17 mouse cellular contexts compared by ENCODE assay signal in the genomic region with DNA sequence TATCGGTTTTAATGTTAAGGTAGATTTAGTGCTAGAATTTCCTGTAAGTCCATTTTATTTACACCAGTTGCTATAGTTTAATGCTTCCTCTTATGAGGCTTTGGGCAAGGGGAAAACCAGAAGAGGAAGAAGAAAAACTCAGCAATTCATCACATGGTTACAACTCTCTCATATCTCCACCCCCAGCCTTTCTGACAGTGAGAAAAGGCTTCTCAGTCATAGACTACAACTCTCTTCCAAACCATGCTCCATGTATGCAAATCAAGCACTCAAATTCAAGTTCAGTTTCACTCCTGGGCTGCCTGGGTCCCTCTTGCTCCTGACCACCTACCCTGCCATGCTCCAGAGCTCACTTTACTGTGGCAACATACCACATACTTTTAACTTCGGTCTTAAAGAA.
DNase-seq lines count a peak whose midpoint lies in the region; ATAC-seq and TF ChIP-seq lines count a peak whose summit lies in the region.
"Had no signal": no experiment of that assay in that cellular context is flagged by ENCODE, and none has a peak within 500 bp of the region (broad histone marks: within the 10 kb centered on the region; RNA-seq: fewer than 3 reads in every experiment).

No protein-coding gene starts in this region.

- no peaks in the 10 kb centered on the region for H3K27me3 ChIP-seq in spleen, adult 2 months (ENCODE audit: control insufficient read depth, insufficient read depth, low read length)
- H3K27me3 ChIP-seq in liver, embryonic 12.5 days (replicated peaks) = no peaks in the 10 kb centered on the region
- H3K27me3 ChIP-seq: intestine, embryonic 15.5 days; midbrain, embryonic 12.5 days had no signal

- TF ChIP-seq CTCF in spleen, adult 2 months (IDR thresholded peaks at IDR 0.05; ENCODE audit: extremely low read depth, insufficient read depth, insufficient read length, insufficient replicate concordance) = no peak

- no peak for ATAC-seq in liver, embryonic 12.5 days
- ATAC-seq in neutrophil, adult 5-6 weeks (ENCODE audit: extremely low read depth, insufficient number of reproducible peaks, low FRiP score, poor library complexity, severe bottlenecking) = peak; percentile 95
- ATAC-seq: intestine, embryonic 15.5 days had no signal

- H3K9me3 ChIP-seq in liver, embryonic 12.5 days (replicated peaks) = no peaks in the 10 kb centered on the region
- H3K9me3 ChIP-seq: embryonic facial prominence, embryonic 10.5 days; intestine, embryonic 15.5 days; midbrain, embryonic 12.5 days had no signal

- H3K36me3 ChIP-seq in spleen, adult 2 months (ENCODE audit: control insufficient read depth, insufficient read depth, low read length) = no peaks in the 10 kb centered on the region
- H3K36me3 ChIP-seq in liver, embryonic 12.5 days = peaks cover 3% of the 10 kb centered on the region; the same call in 1 of the 2 replicates
- H3K36me3 ChIP-seq: intestine, embryonic 15.5 days; midbrain, embryonic 12.5 days had no signal

- 0 out of 2 replicates have a peak overlapping the region, but pooled peaks have one; percentile 2 for H3K4me3 ChIP-seq in spleen, adult 2 months (ENCODE audit: extremely low read depth, insufficient read depth, insufficient read length)
- H3K4me3 ChIP-seq in liver, embryonic 12.5 days = no peak overlapping the region
- H3K4me3 ChIP-seq: embryonic facial prominence, embryonic 10.5 days; intestine, embryonic 15.5 days; midbrain, embryonic 12.5 days had no signal

- H3K4me2 ChIP-seq in liver, embryonic 12.5 days = no peak overlapping the region
- H3K4me2 ChIP-seq: intestine, embryonic 15.5 days; lung, embryonic 14.5 days; midbrain, embryonic 12.5 days had no signal

- WGBS in spleen, adult 2 months = 4% methylated on average over 2 of the region's 2 CpGs
- 51% methylated on average over 2 of the region's 2 CpGs for WGBS in liver, embryonic 12.5 days (ENCODE audit: insufficient replicate concordance)

- DNase-seq in spleen, adult 2 months (ENCODE audit: low read depth in 1 of 2, low spot score in 2 of 2) = peak in 1 of 2 experiments; percentile 70
- DNase-seq in spleen, adult 12 weeks (ENCODE audit: low spot score) = no peak
- DNase-seq in MEL-GATA-1-ER (ENCODE audit: extremely low read depth, low read depth) = peak; percentile 87
- DNase-seq in adrenal gland, adult (ENCODE audit: inconsistent age in 2 of 2, low spot score in 1 of 2) = no peak
- DNase-seq in embryo, embryonic 10 days (ENCODE audit: low spot score) = no peak
- DNase-seq in embryo, embryonic 9.5 days (ENCODE audit: extremely low spot score) = no peak
- DNase-seq: adrenal gland, postnatal 25 days; cerebellum, adult 8-10 months; kidney, postnatal 10 days; lung, embryonic 14.5 days; right cerebral cortex, postnatal 4 days; thymus, postnatal 36 days had no signal

- peaks cover 17% of the 10 kb centered on the region for H3K4me1 ChIP-seq in spleen, adult 2 months (ENCODE audit: control insufficient read depth, insufficient read depth, insufficient read length)
- H3K4me1 ChIP-seq in liver, embryonic 12.5 days = peaks cover 38% of the 10 kb centered on the region
- H3K4me1 ChIP-seq: embryonic facial prominence, embryonic 10.5 days; midbrain, embryonic 12.5 days had no signal

- H3K9ac ChIP-seq in liver, embryonic 12.5 days = no peak overlapping the region
- H3K9ac ChIP-seq: intestine, embryonic 15.5 days; lung, embryonic 14.5 days; midbrain, embryonic 12.5 days had no signal

- peak overlapping the region; percentile 93 for H3K27ac ChIP-seq in spleen, adult 2 months (ENCODE audit: insufficient read depth, low read length)
- H3K27ac ChIP-seq in liver, embryonic 12.5 days = peak overlapping the region; percentile 36; the same call in 1 of the 2 replicates
- H3K27ac ChIP-seq: embryonic facial prominence, embryonic 10.5 days; intestine, embryonic 15.5 days; midbrain, embryonic 12.5 days had no signal

- TF ChIP-seq POLR2A in spleen, adult 2 months (IDR thresholded peaks at IDR 0.05; ENCODE audit: low read depth, low read length) = no peak
